Mouse (Mus musculus): ENCODE measurements at regions not wholly inside any gene's neighbourhood (a gene's known extent, or its start where the extent isn't known, plus 50 kb on each side); places are given as distances from the start of the nearest gene placed in this dataset.
A peak's percentile ranks its signal among the peaks of the same experiment; 100 is the strongest.

DNA sequence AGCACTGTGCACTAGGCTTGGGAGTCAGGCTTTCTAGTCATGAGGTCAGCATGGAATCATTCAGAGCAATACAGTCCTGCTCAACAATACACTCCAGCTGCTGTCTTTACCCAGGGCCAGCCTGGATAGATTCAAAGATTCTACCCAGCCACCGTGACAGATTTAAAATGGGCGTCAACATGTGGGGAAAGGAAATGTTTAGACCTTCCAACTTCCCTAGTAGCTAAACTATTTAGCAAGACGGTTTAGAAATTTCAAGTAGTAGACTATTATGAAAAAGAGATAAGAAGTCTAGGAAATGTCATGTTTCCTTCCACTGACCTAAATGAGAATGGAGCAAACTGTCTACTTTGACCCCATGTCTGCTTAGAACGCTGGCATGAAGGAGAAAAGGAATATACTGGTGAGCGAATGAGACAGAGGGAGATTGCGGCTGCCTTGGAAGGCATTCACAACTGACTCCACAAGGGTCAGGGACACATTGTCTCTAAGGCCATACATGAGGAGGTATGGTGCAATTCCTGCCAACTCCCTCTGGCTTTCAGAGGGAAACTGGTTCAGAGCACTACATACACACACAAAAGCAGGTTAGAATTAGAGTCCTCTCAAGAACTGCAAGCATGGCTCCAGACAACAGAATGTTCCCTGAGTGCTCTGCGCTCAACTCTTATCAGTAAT is 364.6 kb upstream of the Acvr2a start:
- Histone ChIP-seq H3K4me2 (replicated peaks; ENCODE audit: low read depth) (no peak overlapping the region), H3K36me3 (ENCODE audit: control insufficient read depth, insufficient read depth, low read length) (no peaks in the 10 kb centered on the region), H3K4me3 (ENCODE audit: low read depth, low read length) (no peak overlapping the region), H3K27ac (replicated peaks) (no peak overlapping the region), H3K4me1 (replicated peaks; ENCODE audit: control insufficient read depth, insufficient read depth) (no peaks in the 10 kb centered on the region), H3K27me3 (ENCODE audit: control insufficient read depth, insufficient read depth, low read length) (no peaks in the 10 kb centered on the region), H3K9ac (ENCODE audit: low read length) (no peak overlapping the region), H3K9me3 (ENCODE audit: control insufficient read depth, low read length) (no peaks in the 10 kb centered on the region)
- DNase-seq (ENCODE audit: low spot score) = no peak
- ATAC-seq (ENCODE audit: low FRiP score, low TSS enrichment) = no peak
- WGBS = 73% methylated on average over 7 of the region's 7 CpGs
- no peak for TF ChIP-seq CTCF (IDR thresholded peaks at IDR 0.05; ENCODE audit: low read depth)
- no peak for TF ChIP-seq EP300 (optimal IDR thresholded peaks at IDR 0.05)

DNA sequence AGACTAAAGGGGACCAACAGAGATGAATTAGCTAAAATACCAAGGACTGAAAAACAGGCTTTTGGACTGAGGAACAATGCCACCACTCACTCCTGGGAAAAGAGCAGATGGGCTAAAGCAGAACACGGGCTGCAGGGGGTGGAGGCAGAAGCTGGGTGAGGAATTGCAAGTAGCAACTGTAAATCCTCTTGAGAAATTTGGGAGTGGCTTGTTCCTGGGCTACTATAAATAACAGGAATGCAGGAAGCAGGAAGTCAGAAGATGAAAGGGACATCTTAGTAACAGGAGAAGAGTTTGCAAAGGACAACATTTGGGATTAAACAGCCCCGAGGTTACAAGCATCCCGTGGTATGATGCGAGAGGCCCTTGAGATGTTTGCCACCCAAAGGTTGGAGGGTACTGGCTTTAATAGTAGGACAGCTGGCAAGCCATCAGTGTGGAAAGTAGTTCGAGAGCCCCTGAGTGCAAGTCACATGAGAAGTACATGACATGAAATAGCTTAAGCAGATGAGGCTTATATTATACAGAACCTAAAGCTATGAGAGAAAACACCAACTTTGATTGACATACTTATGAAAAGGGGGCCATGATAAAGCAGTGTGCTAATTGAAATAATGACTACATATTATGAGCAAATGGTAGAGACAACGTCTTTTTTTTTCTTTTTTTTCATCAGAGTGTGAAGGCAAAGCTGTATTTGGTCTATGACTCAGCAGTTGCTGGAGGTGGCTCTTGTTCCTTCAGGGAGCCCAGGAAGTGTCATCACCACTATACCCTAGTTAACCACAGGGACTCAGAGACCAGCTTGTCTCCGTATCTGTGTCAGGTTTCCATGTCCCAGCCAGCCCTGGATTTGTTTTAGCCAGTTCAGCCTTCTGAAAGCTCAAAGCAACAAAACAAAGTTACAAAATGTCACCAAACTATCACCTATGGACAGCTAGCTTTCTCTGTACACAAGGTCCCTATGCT is 357.6 kb upstream of the Acvr2a start:
- Histone ChIP-seq H3K4me2 (replicated peaks; ENCODE audit: low read depth) (no peak overlapping the region), H3K36me3 (ENCODE audit: control insufficient read depth, insufficient read depth, low read length) (no peaks in the 10 kb centered on the region), H3K9ac (ENCODE audit: low read length) (no peak overlapping the region), H3K9me3 (ENCODE audit: control insufficient read depth, low read length) (no peaks in the 10 kb centered on the region), H3K27me3 (ENCODE audit: control insufficient read depth, insufficient read depth, low read length) (no peaks in the 10 kb centered on the region), H3K27ac (replicated peaks) (no peak overlapping the region), H3K4me1 (replicated peaks; ENCODE audit: control insufficient read depth, insufficient read depth) (no peaks in the 10 kb centered on the region), H3K4me3 (ENCODE audit: low read depth, low read length) (no peak overlapping the region)
- DNase-seq (ENCODE audit: low spot score) (no peak), ATAC-seq (ENCODE audit: low FRiP score, low TSS enrichment) (no peak)
- WGBS = 50% methylated on average over 7 of the region's 7 CpGs
- TF ChIP-seq CTCF (IDR thresholded peaks at IDR 0.05; ENCODE audit: low read depth) (no peak), EP300 (optimal IDR thresholded peaks at IDR 0.05) (no peak)

DNA sequence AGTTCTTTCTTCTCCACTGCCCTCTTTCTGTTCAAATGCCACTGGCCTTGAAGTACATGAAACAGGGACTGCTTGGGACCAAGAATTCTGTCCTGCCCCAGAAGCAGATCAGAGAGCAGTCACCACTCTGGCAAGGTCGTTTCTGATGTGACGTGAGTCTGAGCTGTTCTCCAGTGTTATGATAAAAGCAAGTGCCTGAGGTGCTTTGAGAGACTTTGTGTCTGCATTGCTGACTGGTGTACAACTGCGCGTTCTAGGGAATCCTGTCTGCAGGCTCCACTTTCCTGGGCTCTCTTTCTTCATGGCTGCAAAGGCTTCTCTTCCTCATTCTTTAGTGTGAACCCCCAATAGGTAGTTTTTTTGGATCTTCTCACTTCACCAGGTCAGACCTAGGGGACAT is 356.8 kb upstream of the Acvr2a start:
- Histone ChIP-seq H3K4me2 (replicated peaks; ENCODE audit: low read depth) (no peak overlapping the region), H3K4me3 (ENCODE audit: low read depth, low read length) (no peak overlapping the region), H3K27me3 (ENCODE audit: control insufficient read depth, insufficient read depth, low read length) (no peaks in the 10 kb centered on the region), H3K4me1 (replicated peaks; ENCODE audit: control insufficient read depth, insufficient read depth) (no peaks in the 10 kb centered on the region), H3K27ac (replicated peaks) (no peak overlapping the region), H3K36me3 (ENCODE audit: control insufficient read depth, insufficient read depth, low read length) (no peaks in the 10 kb centered on the region), H3K9ac (ENCODE audit: low read length) (no peak overlapping the region), H3K9me3 (ENCODE audit: control insufficient read depth, low read length) (no peaks in the 10 kb centered on the region)
- ATAC-seq (ENCODE audit: low FRiP score, low TSS enrichment) = no peak
- WGBS = 81% methylated on average over 4 of the region's 4 CpGs
- no peak for TF ChIP-seq CTCF (IDR thresholded peaks at IDR 0.05; ENCODE audit: low read depth)
- TF ChIP-seq EP300 (optimal IDR thresholded peaks at IDR 0.05) = no peak
- no peak for DNase-seq (ENCODE audit: low spot score)

DNA sequence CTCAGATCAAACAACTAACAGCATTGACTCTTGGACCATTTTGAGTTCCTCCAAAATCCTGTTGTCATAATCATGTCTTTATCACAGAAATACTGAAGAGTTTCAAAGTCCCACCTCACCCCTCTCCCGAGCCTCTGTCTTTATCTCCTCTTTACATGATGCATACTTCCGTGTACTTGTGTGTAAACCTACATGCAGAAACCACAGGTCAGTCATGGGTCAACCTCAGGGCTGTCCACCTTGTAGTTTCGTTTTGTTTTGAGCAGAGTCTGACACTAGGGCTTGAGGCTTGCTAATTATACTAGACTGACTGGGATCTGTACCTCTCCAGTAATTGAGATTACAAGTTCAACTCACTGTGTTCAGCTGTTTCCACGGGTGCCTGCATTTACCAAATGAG is 348.4 kb upstream of the Acvr2a start:
- Histone ChIP-seq H3K36me3 (ENCODE audit: control insufficient read depth, insufficient read depth, low read length) (no peaks in the 10 kb centered on the region), H3K9me3 (ENCODE audit: control insufficient read depth, low read length) (no peaks in the 10 kb centered on the region), H3K4me1 (replicated peaks; ENCODE audit: control insufficient read depth, insufficient read depth) (no peaks in the 10 kb centered on the region), H3K27me3 (ENCODE audit: control insufficient read depth, insufficient read depth, low read length) (no peaks in the 10 kb centered on the region), H3K27ac (replicated peaks) (no peak overlapping the region), H3K4me2 (replicated peaks; ENCODE audit: low read depth) (no peak overlapping the region), H3K9ac (ENCODE audit: low read length) (no peak overlapping the region), H3K4me3 (ENCODE audit: low read depth, low read length) (no peak overlapping the region)
- 69% methylated on average over 4 of the region's 4 CpGs for WGBS
- no peak for TF ChIP-seq EP300 (optimal IDR thresholded peaks at IDR 0.05)
- no peak for TF ChIP-seq CTCF (IDR thresholded peaks at IDR 0.05; ENCODE audit: low read depth)
- ATAC-seq (ENCODE audit: low FRiP score, low TSS enrichment) = peak; percentile 82
- DNase-seq (ENCODE audit: low spot score) = peak; percentile 24

DNA sequence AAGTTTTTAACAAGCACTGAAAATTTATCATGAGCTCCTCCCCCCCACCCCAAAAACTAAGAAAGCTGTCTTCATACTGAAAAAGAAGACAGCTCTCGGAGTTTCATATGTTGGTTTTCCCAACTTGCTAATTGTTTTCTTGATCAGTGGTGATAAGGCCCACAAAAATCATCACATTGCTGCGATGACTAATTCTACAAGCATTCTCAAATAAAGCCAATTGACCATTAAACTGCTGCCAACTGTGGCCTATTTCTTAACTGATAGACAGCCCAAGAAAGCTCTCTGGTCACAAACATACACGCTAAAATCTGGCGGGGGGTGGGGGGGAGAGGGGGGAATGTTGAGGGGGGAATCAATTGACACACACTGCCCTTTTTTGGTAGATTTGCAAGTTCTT is 345.0 kb upstream of the Acvr2a start:
- TF ChIP-seq EP300 (optimal IDR thresholded peaks at IDR 0.05) = no peak
- no peak for TF ChIP-seq CTCF (IDR thresholded peaks at IDR 0.05; ENCODE audit: low read depth)
- Histone ChIP-seq H3K36me3 (ENCODE audit: control insufficient read depth, insufficient read depth, low read length) (no peaks in the 10 kb centered on the region), H3K9ac (ENCODE audit: low read length) (no peak overlapping the region), H3K27ac (replicated peaks) (no peak overlapping the region), H3K9me3 (ENCODE audit: control insufficient read depth, low read length) (no peaks in the 10 kb centered on the region), H3K4me1 (replicated peaks; ENCODE audit: control insufficient read depth, insufficient read depth) (no peaks in the 10 kb centered on the region), H3K4me3 (ENCODE audit: low read depth, low read length) (no peak overlapping the region), H3K4me2 (replicated peaks; ENCODE audit: low read depth) (no peak overlapping the region), H3K27me3 (ENCODE audit: control insufficient read depth, insufficient read depth, low read length) (no peaks in the 10 kb centered on the region)
- ATAC-seq (ENCODE audit: low FRiP score, low TSS enrichment) (no peak), DNase-seq (ENCODE audit: low spot score) (no peak)
- WGBS = 54% methylated on average over 4 of the region's 4 CpGs

DNA sequence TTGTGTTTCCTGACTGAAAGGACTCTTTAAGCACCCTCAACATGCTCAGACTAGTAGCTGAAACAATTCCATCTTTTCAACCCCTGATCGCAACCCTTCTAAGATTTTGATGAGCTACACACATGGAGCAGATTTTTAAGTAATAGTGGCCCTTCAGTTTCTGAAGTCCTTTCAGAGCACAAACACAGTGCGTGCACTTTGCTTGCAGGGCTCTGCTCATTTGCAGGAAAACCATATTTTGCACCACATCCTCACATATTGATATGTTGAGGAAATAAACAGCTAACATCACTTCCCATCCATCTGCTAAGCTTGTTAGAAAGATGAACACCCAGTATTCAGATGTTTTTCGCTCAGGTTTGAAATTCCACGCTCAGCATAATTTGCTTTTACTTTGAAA is 344.6 kb upstream of the Acvr2a start:
- Histone ChIP-seq H3K27me3 (ENCODE audit: control insufficient read depth, insufficient read depth, low read length) (no peaks in the 10 kb centered on the region), H3K4me2 (replicated peaks; ENCODE audit: low read depth) (no peak overlapping the region), H3K36me3 (ENCODE audit: control insufficient read depth, insufficient read depth, low read length) (no peaks in the 10 kb centered on the region), H3K27ac (replicated peaks) (no peak overlapping the region), H3K4me3 (ENCODE audit: low read depth, low read length) (no peak overlapping the region), H3K4me1 (replicated peaks; ENCODE audit: control insufficient read depth, insufficient read depth) (no peaks in the 10 kb centered on the region), H3K9me3 (ENCODE audit: control insufficient read depth, low read length) (no peaks in the 10 kb centered on the region), H3K9ac (ENCODE audit: low read length) (no peak overlapping the region)
- ATAC-seq (ENCODE audit: low FRiP score, low TSS enrichment) (no peak), DNase-seq (ENCODE audit: low spot score) (no peak)
- no peak for TF ChIP-seq EP300 (optimal IDR thresholded peaks at IDR 0.05)
- WGBS = 79% methylated on average over 4 of the region's 4 CpGs
